Mouse (Mus musculus) G1E (cell line): ENCODE measurements around the gene Ssc5d.

Source experiments
- CTCF ChIP-seq: IDR thresholded peaks from 2 replicates; pipeline ENCODE4 v1.5.1; 2012; ENCODE audit warnings: low read depth, low read length, inconsistent platforms, mixed read lengths
- GATA1 ChIP-seq: IDR thresholded peaks from 2 replicates; pipeline ENCODE4 v1.6.1; 2012; ENCODE audit warnings: borderline replicate concordance, low read length, inconsistent platforms, mixed read lengths
- POLR2AphosphoS5 ChIP-seq: IDR thresholded peaks from 2 replicates; pipeline ENCODE4 v1.6.1; 2012; ENCODE audit warnings: low read depth, low read length, inconsistent platforms; ENCODE audit not compliant: insufficient replicate concordance
- TAL1 ChIP-seq: conservative IDR thresholded peaks from 2 replicates; pipeline ENCODE4 v1.6.1; 2012; ENCODE audit warnings: low read depth, low read length, inconsistent platforms, mixed read lengths

- TF ChIP-seq CTCF (no peak), POLR2AphosphoS5 (no peak), GATA1 (no peak), TAL1 (no peak)
Observed at GRCm38 (mm10) chr7:4906466-4906950, 19.1 kb upstream of the Ssc5d start, which contains the start of gene Gm36210.
